Mouse (Mus musculus): Measurements from ENCODE around the gene Ticrr.

Gene Ticrr

GRCm38 (mm10) chr7:79659578-79660290 lies at the start of gene Ticrr:
Gene Ticrr (plus strand): TSS chr7:79660196.
- in situ Hi-C loops (cut with MboI, MseI) = no loop called here

DNA sequence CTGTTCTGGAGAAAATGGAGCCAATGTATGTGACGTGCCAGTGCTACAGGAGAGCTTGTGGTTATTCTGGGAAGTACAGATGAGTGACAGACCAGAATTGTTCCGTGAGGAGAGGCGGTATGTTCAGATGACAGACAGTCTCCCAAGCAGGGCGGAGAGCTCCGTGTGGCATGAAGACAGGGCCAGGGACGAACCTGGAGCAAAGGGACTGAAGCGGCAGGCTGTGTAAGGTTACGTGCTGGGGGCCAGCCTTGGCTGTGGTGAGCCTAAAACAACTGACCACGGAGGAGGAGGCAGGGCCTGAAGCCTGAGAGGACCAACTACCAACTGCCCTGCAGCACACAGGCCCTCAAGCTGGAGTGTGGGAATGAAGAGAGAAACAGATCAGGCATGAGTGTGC lies 48.1 kb upstream of the Ticrr start:
- in situ Hi-C loops (cut with MboI, MseI) = loop anchor here (10.0 kb wide), 1 partner anchor 1483 kb away; no protein-coding TSS in a partner anchor

- in situ Hi-C loops (cut with MboI, MseI) = loop anchor here (10.0 kb wide), 1 partner anchor 1482 kb away; no protein-coding TSS in a partner anchor
These were observed 47.2 kb upstream of the Ticrr start for GRCm38 (mm10) chr7:79612783-79613182.

- in situ Hi-C loops (cut with MboI, MseI) = loop anchor here (10.0 kb wide), 1 partner anchor 1481 kb away; no protein-coding TSS in a partner anchor
These were observed 46.7 kb upstream of the Ticrr start for GRCm38 (mm10) chr7:79613314-79613713.

- in situ Hi-C loops (cut with MboI, MseI) = loop anchor here (10.0 kb wide), 1 partner anchor 1480 kb away; no protein-coding TSS in a partner anchor
These were observed 45.0 kb upstream of the Ticrr start for GRCm38 (mm10) chr7:79615008-79615407.

DNA sequence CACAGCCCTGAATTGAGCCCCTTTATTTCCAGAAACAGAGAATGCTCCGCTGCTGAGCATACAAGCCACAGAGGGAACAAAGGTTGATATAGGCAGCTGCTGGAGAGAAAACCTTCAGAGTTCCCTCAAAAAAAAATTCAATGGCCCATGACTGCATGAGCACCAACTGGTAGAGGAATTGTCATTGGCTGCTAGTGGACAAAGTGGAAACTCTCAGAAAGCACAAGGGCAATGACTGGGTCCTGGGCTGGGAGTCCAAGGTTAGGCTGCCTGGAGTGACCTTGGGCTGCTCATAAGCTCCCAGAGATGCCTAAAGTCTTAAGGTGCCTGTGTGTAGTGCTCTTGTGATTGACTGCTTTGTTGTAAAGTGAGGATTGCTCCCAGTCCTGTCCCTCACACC lies 44.1 kb upstream of the Ticrr start:
- in situ Hi-C loops (cut with MboI, MseI) = loop anchor here (10.0 kb wide), 1 partner anchor 1479 kb away; no protein-coding TSS in a partner anchor

DNA sequence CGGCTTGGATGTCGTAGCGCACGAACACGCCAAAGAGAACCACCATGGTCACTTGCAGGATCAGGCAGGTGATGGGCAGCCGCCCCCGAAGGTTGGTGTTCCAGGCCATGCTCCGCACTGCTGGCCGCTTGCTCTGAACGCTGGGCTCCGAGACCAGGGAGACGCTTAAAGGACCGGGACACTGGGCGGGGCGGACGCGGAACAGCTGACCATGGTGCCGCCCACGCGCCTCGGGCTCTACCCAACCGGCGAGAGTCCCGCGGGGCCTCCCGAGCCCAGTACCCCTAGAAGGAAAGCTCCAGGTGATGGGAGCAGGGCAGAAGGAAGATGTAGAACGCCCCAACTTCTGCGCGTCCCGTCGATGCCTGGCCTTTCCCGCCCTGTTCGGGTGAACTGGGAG lies 42.6 kb upstream of the Ticrr start, which contains the start of gene Rhcg:
TSS of gene Rhcg (minus strand) at position 240 of the 400 bp plus-strand sequence.
- in situ Hi-C loops (cut with MboI, MseI) = loop anchor here (10.0 kb wide), 1 partner anchor 1477 kb away; no protein-coding TSS in a partner anchor

GRCm38 (mm10) chr7:79619493-79619892 lies 40.5 kb upstream of the Ticrr start:
- in situ Hi-C loops (cut with MboI, MseI) = loop anchor here (10.0 kb wide), 1 partner anchor 1475 kb away; no protein-coding TSS in a partner anchor

GRCm38 (mm10) chr7:79623086-79623485 lies 36.9 kb upstream of the Ticrr start:
- in situ Hi-C loops (cut with MboI, MseI) = no loop called here

- in situ Hi-C loops (cut with MboI, MseI) = no loop called here
These were observed 33.8 kb upstream of the Ticrr start for GRCm38 (mm10) chr7:79626170-79626569.

DNA sequence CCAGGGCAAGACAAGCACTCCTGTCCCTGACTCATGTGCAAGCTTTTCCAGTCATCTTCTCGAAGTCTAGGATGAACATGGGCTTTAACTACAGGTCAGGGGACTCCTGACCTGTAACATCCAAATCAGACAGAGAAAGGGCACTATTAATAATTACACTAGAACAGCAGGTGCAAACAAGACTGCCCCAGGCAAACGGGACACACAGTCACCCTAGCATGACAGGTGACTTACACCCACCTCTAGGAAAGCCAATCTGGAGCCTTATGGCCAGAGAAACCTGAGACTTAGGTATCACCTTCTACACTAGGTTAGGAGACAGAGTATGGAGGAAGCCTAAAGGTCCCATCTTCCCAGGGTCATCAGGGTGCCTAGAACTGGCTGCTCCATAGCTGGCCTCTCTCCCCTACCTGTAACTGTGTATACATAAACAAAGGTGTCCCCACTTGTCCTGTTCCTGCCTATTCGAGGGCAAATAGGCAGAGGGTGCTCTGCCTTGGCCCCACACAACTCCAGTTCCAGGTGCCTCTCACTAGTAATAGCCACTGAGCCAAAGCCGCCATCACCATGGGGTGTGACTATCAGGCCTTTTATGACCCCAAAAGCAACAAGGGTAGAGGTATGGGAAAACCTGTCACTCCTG lies 31.6 kb upstream of the Ticrr start:
- in situ Hi-C loops (cut with MboI, MseI) = no loop called here

GRCm38 (mm10) chr7:79631773-79632348 lies 28.1 kb upstream of the Ticrr start:
- in situ Hi-C loops (cut with MboI, MseI) = loop anchor here (5.0 kb wide), 1 partner anchor 75 kb away; no protein-coding TSS in a partner anchor

DNA sequence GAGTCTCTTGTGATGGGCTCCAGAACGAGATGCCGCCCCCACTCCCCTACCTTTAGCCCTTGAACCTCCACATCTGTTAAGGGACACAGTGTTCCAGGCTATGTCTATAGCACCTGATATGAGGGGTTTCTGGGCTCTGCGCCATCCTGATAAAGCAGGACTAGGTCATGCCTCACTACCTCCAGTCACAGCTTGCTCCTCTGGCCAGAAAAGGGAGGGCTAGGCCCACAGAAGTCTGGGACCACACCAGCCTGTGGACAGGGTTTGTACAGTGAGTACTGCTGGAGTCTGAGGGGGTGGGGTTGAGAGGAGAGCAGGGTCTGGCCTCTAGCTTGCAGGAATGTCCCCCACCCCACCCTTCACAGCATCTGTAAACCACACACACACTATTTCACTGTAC lies 12.8 kb upstream of the Ticrr start:
- in situ Hi-C loops (cut with MboI, MseI) = no loop called here

- in situ Hi-C loops (cut with MboI, MseI) = no loop called here
These were observed 11.0 kb upstream of the Ticrr start for GRCm38 (mm10) chr7:79649005-79649404.

DNA sequence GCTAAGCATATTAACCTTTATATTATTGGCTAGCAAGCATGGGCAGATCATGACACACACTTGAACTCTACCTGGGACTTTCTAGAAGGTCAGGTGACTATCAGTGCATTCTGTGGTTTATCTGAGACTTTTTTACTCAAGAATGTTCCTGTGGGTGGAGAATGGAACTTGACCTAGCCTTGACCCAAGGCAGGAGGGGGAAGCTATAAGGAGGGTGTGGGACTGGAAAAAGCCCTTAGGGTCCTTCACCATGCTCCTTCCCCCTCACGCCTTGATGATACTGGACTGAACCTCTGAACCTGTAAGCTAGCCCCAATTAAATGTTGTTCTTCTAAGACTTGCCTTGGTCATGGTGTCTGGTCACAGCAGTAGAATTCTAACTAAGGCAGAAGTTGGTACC lies 5.8 kb upstream of the Ticrr start:
- in situ Hi-C loops (cut with MboI, MseI) = no loop called here

GRCm38 (mm10) chr7:79654586-79654985 lies 5.4 kb upstream of the Ticrr start:
- in situ Hi-C loops (cut with MboI, MseI) = no loop called here

- in situ Hi-C loops (cut with MboI, MseI) = no loop called here
These were observed 525 bp downstream of the Ticrr start for GRCm38 (mm10) chr7:79660291-79661150.

DNA sequence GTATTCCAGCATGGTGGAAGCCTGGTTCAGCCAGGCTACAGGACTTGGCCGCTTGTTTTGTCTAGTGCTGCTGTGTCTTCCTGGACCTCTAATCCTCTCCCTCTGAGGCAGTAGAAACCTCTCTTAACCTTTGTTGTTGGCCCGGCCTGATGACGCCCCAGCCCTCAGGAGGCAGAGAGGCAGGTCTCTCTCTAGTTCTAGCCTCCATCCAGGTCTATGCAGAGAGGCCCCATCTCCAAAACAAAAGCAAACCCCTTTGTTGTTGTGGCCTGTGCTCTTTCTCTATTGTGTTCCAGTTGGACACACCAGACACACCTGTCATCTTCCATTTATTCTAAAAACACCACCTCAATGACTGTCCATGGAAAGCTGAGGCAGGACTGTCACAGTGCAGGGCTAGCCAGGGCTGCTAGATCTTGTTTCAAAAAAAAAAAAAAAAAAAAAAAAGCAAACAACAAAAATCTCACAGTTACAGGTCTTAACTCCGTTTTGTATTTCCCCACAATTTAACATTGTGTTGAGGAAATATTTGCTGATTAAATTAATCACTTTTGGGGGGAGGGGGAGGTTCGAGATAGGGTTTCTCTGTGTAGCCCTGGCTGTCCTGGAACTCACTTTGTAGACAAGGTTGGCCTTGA lies 1.4 kb downstream of the Ticrr start:
- in situ Hi-C loops (cut with MboI, MseI) = no loop called here

DNA sequence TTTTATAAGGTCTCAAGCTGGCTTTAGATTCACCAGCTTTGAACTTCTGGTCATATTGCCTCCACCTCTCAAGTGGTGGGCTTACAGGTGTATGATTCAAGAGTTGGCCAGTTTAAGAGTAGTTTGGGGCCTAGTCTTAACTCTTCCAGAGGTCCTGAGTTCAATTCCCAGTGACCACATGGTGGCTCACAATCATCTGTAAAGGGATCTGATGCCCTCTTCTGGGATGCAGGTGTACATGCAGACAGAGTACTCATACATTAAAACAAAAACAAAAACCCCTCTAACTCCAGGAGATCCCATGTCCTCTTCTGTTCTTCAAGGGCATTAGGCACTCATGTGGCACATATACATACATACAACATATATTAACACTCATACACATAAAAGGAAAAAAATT lies 6.7 kb downstream of the Ticrr start:
- in situ Hi-C loops (cut with MboI, MseI) = no loop called here

GRCm38 (mm10) chr7:79670900-79671604 lies 11.1 kb downstream of the Ticrr start:
- in situ Hi-C loops (cut with MboI, MseI) = no loop called here

All from T-helper 2 cell (primary cell).